Mouse (Mus musculus) kidney, postnatal 4 days (tissue): ENCODE measurements around the gene Dock1.

Experiments used
- DNase-seq, 2 experiments: peaks; one replicate each; pipeline ENCODE4 v3.0.0; 2021; ENCODE audit warnings: mixed read lengths in 2 of 2

The Dock1 gene

DNA sequence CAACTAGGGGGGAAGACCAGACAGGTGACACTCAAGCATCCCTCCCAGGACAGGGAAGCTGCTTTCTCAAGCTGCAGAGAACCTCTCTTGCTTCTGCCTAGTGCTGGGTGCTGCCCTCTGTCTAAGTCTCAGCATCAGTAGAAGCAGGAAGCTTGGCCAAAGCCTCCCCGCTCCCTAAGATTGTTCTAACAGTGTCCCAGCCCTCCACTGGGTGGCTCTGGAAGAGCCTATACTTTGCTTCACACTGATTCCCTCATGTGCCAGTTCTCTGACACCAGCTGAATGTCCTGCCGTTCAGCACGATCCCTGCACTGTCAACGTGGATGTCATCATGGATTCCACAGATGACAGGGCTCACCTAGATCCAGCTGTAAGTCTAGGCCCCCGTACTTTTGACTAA, 324.5 kb downstream of the Dock1 start:
- no peak for DNase-seq

DNA sequence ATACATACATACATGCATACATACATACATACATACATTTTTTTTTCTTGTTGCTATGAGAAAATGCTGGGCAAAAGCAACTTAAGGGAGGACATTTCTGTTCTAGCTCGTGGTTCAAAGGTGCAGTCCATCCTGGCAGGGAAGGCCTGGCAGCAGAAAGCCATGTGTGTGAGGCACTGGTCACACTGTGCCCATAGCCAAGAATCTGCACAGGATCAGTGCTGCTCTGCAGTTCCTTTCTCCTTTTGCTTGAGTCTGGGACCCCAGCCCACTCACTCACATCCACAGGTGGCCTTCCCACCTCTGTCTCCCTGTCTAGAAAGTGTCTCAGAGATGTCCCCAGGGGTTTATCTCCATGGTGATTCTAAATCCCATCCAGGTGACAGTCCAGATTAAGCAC, 331.8 kb downstream of the Dock1 start:
- DNase-seq = no peak

- no peak for DNase-seq
Measured at GRCm38 (mm10) chr7:135002891-135003290, 332.4 kb downstream of the Dock1 start.

DNA sequence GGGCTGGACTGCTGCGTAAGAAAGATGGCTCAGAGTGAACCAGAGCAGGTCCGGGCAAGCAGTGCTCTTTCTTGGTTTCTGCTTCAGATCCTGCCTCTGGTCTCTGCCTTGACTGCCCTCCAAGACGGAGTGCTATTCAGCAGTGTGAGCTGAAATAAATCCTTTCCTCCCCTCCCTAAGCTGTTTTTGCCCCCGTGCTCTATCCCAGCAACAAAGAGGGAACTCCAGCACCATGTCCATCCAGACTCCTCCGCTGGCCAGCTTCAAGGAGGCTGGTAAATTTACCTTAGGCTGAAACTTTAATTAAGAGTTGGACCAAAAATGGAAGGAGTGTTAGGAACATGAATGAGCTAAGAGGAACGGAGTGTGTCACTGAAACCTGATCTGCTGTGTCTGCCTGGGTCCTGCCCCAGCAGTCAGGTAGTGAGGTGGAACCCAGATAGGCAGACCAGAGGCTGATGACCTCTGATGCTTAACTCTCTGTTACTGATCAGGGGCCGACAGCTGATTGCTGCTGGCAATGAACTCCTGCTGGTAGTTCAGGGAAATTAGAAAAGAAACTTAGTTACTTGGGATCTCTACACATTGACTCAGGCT, 335.6 kb downstream of the Dock1 start:
- peak in 1 of 2 experiments; percentile 44 for DNase-seq

DNA sequence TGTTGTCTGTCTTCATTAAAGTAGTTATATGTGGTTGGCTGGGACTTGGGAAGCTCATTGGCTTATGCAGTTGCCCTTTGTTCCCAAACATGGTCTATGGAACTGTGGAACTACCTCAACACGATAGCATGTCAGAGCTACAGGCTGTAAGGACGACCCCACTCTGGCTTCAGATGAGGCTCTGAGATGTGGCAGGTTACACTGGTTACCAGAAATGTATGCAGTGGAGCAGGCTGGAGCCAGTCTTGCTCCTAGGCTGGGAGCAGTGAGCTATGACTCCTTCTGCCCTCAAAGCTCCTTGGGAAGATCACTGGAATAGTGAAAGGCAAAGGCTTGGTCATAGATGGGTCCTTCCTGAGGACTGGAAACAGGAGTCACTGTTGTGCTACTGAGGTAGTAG, 337.6 kb downstream of the Dock1 start:
- DNase-seq = no peak

DNA sequence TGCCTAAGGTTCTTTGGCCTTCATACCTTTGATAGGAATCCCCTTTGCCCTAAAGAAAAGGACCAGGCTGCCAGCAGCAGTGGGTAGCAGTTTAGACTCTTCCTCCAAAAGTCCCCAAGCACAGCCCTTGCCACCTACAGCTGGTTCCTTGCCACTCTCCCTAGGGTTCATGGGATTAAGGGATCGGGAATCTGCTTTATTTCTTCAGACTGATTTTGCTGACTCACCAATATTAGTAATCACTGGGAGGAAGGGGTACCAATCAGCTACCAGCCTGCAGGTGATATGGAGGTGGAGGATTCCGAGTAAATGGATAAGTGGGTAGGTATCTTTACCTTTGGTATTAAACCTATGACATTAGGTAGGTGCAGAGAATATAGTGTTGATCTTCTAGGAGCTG, 340.5 kb downstream of the Dock1 start:
- no peak for DNase-seq

DNA sequence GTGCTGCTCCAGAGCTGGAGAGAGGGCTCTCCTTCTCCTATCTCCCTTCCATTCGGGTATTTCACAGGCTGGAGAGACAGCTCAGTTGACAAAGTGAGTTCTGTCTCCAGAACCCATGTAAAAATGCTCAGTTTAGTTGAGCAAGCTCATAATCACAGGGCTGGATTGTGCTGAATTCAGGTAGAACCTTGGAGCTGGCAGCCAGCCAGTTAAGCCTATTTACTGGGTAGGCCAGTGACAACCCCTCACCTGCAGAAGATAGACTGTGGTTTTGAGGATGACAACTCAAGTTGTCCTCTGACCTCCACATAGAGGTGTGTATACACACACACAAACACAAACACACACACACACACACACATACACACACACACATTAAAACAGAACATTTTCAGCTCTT, 347.1 kb downstream of the Dock1 start:
- DNase-seq = no peak

DNA sequence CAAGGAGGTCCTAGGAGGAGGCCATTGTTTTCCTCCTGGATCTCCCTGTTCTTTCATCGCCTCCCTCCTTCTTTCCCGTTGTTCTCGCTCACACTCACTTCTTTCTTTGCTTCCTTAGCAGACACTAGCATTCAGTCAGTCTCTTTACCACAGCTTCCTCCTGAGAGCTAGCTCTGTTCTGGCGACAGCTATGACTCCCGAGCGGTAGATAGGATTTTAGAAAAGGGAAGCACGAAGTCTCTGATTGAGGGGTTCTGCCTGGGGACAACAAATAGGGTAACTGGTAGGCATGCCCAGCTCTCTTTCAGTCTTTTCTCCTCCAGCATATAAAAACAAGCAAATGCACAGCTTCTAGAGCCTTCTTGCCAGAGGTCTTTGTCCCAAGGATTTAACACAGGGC, 350.3 kb downstream of the Dock1 start:
- DNase-seq = no peak

- DNase-seq = no peak
Measured at GRCm38 (mm10) chr7:135021544-135022100, 351.2 kb downstream of the Dock1 start.

DNA sequence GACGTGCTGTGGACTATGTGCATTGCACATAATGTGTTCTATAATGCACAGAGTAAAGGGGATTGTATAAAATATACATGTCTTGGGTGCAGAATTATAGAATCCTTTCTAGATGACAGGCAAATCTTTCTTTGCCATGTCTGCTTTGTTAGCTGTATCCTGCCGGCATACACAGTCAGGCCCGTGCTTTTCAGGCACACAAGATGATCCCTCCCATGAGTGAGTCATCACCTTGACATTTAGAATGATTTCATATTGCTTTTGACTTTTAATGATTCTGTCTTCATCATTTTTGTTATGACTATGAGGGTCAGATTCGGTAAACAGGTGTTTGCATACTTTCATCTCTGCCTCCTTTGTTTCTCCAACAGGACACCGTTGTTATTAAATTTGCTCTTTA, 354.1 kb downstream of the Dock1 start:
- DNase-seq = no peak

- no peak for DNase-seq
Measured at GRCm38 (mm10) chr7:135028716-135029115, 358.3 kb downstream of the Dock1 start.

DNA sequence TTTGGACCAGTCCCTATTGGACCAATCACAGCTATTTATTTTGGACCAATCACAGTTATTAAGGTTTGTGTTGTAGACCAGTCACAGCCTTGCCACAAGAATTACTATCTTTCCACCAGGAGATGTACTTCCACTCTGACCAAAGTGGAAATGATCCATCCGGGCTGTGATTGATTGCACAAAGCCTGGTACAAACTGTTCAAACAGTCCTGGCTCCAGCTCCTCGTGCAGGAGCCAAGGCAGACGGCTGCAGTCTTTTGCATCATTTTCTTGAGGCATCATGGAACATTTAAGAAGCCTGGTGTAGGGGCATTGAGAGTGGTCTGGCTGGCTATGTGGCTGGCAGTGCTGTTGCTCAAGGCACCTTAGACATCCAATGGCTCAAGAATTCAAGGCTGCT, 358.7 kb downstream of the Dock1 start:
- no peak for DNase-seq

DNA sequence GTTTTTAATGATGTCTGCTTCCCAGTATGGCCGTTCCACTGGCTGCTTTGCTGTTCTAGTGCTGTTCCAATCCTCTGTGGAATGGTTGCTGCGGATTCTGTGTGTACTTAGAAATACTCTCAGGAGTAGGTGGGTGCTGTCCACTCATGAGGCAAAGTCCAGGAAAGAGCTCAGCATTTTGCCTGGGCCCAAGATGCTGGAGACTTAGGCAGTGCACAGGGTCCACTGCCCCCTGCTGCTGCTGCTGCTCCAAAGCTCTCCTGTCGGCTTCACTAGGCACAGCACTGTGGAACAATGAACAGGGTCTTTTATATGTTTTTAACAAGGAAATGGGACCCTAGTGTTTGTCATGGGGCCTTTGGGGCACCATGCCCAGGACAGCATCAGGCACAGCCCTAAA, 361.0 kb downstream of the Dock1 start:
- DNase-seq = peak in 1 of 2 experiments; percentile 55

- peak in 1 of 2 experiments; percentile 35 for DNase-seq
Measured at GRCm38 (mm10) chr7:135034811-135035210, 364.4 kb downstream of the Dock1 start.

DNA sequence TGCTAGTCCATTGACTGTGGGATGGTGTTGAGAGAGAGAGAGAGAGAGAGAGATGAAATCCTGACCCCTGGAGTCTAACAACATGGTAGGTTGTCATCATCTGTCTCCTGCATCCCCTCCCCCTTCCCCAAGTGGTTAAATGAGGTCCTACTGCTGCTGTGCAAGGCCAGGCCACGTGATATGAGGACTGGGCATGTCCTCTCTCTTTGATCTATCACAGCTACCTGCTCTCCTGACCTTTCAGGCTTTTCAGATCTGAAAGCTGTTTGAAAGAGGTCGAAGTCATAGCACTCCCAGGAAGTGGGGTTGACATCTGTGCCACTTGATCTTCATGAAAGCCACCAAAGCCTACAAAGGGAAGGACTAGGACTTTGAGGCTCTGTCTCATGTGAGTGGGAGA, 365.2 kb downstream of the Dock1 start:
- no peak for DNase-seq

DNA sequence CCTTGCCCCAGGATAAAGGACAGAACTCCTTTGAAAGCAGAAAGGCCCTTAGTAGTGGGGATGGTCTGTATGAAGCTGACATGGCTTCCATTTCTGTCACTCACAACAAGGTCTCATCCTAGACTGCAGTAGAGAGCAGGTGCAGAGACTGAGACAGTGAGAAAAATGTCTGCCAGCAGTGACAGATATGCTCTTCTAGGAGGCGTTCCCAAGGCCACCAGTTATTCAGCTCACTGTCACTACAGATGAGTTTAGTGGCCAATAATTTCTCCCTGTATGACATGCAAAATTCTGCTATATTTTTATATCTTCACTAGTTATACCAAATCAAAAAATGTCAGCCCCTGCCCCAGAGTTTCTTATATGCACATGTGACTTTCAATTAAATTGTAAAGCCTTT, 368.5 kb downstream of the Dock1 start:
- no peak for DNase-seq

GRCm38 (mm10) chr7:135043931-135044765, 373.7 kb downstream of the Dock1 start:
- no peak for DNase-seq

DNA sequence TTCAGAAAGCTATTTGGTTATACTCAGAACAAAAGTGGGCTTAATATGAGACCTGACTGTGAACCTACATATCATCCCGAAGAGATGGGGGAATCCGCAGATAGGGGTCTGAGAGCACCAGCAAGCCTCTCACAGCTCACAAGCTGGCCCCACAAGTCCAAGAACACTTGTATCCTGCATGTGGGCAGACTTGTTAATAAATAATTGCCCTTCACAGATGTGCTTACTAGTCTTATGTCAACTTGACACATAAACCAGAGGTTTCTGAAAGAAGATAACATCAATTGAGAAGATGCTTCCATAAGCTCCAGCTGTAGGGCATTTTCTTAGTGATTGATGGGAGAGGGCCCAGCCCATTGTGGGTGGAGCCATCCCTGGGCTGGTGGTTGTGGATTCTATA, 379.0 kb downstream of the Dock1 start:
- DNase-seq = no peak

DNA sequence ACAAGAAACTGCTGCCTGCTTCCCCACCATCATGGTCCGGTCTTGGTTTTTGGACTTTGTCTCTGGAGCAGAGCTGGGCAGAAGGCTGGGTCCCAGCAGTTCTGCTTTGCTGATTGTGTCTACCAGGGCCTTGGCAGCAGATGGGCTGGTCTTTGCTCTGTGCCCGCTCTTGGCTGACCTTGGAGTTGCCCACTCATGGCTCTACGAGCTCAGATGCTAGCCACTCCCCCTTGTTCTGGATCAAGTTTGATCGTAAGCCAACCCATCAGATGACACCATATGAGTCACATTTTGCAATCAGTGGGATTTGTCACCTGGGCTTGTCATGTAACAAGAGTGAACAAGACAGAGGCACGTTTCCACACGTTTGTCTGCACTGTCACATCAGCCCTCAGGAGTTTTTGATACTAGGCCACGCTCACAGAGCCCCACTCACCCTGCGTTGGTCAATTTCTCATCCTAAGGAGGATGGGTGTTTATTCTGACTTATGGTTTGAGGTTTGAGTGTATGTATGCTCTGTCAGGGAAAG, 382.8 kb downstream of the Dock1 start:
- DNase-seq = no peak

- no peak for DNase-seq
Measured at GRCm38 (mm10) chr7:135054664-135055063, 384.2 kb downstream of the Dock1 start.

DNA sequence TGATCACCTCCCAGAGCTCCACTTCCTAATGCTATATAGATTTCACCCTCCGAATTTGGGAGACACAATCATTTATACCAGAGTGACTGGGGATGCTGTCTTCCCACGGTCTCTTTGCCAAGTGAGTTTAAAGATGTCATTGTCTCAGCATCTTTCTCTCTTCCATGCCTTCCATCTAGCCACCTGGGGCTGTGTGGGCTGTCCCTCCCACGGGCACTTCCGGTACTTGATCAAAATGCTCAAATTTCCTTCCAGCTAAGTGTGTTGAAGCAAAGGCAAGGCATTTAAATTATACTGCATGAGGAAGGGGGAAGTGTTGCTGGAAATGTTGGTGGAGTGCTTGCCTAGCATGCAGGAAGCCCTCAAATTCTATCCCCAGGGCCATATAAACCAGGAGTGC, 388.6 kb downstream of the Dock1 start:
- no peak for DNase-seq

GRCm38 (mm10) chr7:135059562-135059961, 389.1 kb downstream of the Dock1 start:
- DNase-seq = peak in 1 of 2 experiments; percentile 17

DNA sequence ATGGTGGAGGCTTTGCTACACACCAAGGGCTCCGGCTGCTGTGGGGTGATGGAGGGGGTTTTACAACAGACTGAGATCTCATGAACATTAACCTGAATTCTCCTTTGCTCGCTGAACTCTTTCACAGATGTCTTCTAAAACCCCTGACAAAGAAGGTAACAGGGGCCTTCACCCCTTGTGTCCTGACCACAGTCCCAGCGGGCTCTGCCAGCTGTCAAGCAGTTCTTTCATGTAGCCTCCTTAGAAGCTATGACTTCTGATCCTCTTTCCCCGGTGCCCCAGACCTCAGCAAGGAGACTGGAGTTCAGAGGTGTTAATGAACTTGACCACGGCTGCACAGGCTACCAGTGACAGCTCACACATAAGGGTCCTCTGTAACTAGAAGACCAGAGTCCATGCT, 393.4 kb downstream of the Dock1 start:
- no peak for DNase-seq

- DNase-seq = no peak
Measured at GRCm38 (mm10) chr7:135065301-135065700, 394.8 kb downstream of the Dock1 start.
